Mouse (Mus musculus): ENCODE measurements around the gene Tgm5. TPM values are rescaled to one million over a fixed set of nuclear protein-coding genes. Genes with fewer than 3 reads are reported as not detected.

Gene Tgm5
- total and polyA plus RNA-seq, 3 experiments = not detected

GRCm38 (mm10) chr2:121009071-121009677, 76.5 kb downstream of the Tgm5 start:
- DNase-seq (ENCODE audit: extremely low read depth) = no peak
- TF ChIP-seq NELFE (IDR thresholded peaks at IDR 0.05; ENCODE audit: low read depth, low read length) (no peak), UBTF (IDR thresholded peaks at IDR 0.05; ENCODE audit: low read depth, low read length) (no peak), SIN3A (IDR thresholded peaks at IDR 0.05; ENCODE audit: low read length) (no peak), MYC (IDR thresholded peaks at IDR 0.05; ENCODE audit: low read depth, low read length) (no peak), TCF12 (IDR thresholded peaks at IDR 0.05; ENCODE audit: low read depth, low read length) (no peak), RAD21 (IDR thresholded peaks at IDR 0.05; ENCODE audit: low read depth, low read length) (no peak), E2F4 (IDR thresholded peaks at IDR 0.05; ENCODE audit: insufficient replicate concordance, low read depth, low read length) (no peak), ZMIZ1 (IDR thresholded peaks at IDR 0.05; ENCODE audit: low read depth, low read length) (no peak), KAT2A (IDR thresholded peaks at IDR 0.05; ENCODE audit: insufficient replicate concordance, low read length) (no peak), ZKSCAN1 (IDR thresholded peaks at IDR 0.05; ENCODE audit: borderline replicate concordance, low read depth, low read length) (no peak), POLR2A (IDR thresholded peaks at IDR 0.05; ENCODE audit: low read depth, low read length) (no peak), CTCF (conservative IDR thresholded peaks at IDR 0.05 in 1 of 2, IDR thresholded peaks at IDR 0.05 in 1 of 2; ENCODE audit: low read depth in 2 of 2, low read length in 2 of 2) (no peak), MAZ (IDR thresholded peaks at IDR 0.05; ENCODE audit: low read depth, low read length) (no peak), USF1 (IDR thresholded peaks at IDR 0.05; ENCODE audit: low read depth, low read length) (no peak), MAFK (IDR thresholded peaks at IDR 0.05; ENCODE audit: insufficient replicate concordance, low read length) (no peak), HCFC1 (IDR thresholded peaks at IDR 0.05; ENCODE audit: low read depth, low read length) (no peak)
- H3K4me1 ChIP-seq (ENCODE audit: control insufficient read depth in 1 of 2, insufficient read depth in 2 of 2) = peaks cover 2 to 17% of the 10 kb centered on the region in 2 experiments; a peak in 2 of 4 replicates
- in situ Hi-C loops (cut with MboI; ENCODE audit: low pct_ligation_motif_present, low pct_unique_long_range_greater_than_20kb, low sequenced_read_pairs) (no loop called here), dilution Hi-C loops (cut with MboI; ENCODE audit: extremely low pct_ligation_motif_present, extremely low pct_unique_long_range_greater_than_20kb, low sequenced_read_pairs) (no loop called here)
- H3K27me3 ChIP-seq (replicated peaks) = no peaks in the 10 kb centered on the region
- H3K9me3 ChIP-seq (replicated peaks; ENCODE audit: low read length) = no peaks in the 10 kb centered on the region
- H3K4me2 ChIP-seq (ENCODE audit: insufficient read depth, low read depth, poor library complexity, severe bottlenecking) = peak overlapping the region; percentile 96
- H3K79me2 ChIP-seq (replicated peaks; ENCODE audit: control insufficient read depth, extremely low read depth, insufficient read depth, poor library complexity, severe bottlenecking) = 0 out of 2 replicates have a peak, but pooled peaks cover 2% of the 10 kb centered on the region
- peak overlapping the region; percentile 29 for H3K9ac ChIP-seq (ENCODE audit: insufficient read depth, low read depth)
- H3K4me3 ChIP-seq (replicated peaks in 1 of 3; ENCODE audit: low read depth in 2 of 3, low read length in 2 of 3, poor library complexity in 1 of 3) = peak overlapping the region; percentile 70 to 91 (median 90)
- H3K27ac ChIP-seq (ENCODE audit: insufficient read depth, low read depth) = no peak overlapping the region
- H3K36me3 ChIP-seq (replicated peaks in 1 of 2; ENCODE audit: control insufficient read depth in 1 of 2, insufficient read depth in 1 of 2, low read length in 1 of 2) = peaks cover 15 to 38% of the 10 kb centered on the region in 2 experiments

- dilution Hi-C loops (cut with MboI; ENCODE audit: extremely low pct_ligation_motif_present, extremely low pct_unique_long_range_greater_than_20kb, low sequenced_read_pairs) = no loop called here
Measured at GRCm38 (mm10) chr2:121008664-121009007, 77.0 kb downstream of the Tgm5 start.

More at GRCm38 (mm10) chr2:121008664-121009007, 77.0 kb downstream of the Tgm5 start:
- Histone ChIP-seq H3K4me1 (ENCODE audit: control insufficient read depth in 1 of 2, insufficient read depth in 2 of 2) (peaks cover 2 to 14% of the 10 kb centered on the region in 2 experiments; a peak in 2 of 4 replicates), H3K36me3 (replicated peaks in 1 of 2; ENCODE audit: control insufficient read depth in 1 of 2, insufficient read depth in 1 of 2, low read length in 1 of 2) (peaks cover 13 to 35% of the 10 kb centered on the region in 2 experiments), H3K79me2 (replicated peaks; ENCODE audit: control insufficient read depth, extremely low read depth, insufficient read depth, poor library complexity, severe bottlenecking) (0 out of 2 replicates have a peak, but pooled peaks cover 2% of the 10 kb centered on the region), H3K4me3 (replicated peaks in 1 of 3; ENCODE audit: low read depth in 2 of 3, low read length in 2 of 3, poor library complexity in 1 of 3) (peak overlapping the region; percentile 70 to 91 (median 90)), H3K27me3 (replicated peaks) (no peaks in the 10 kb centered on the region), H3K9ac (ENCODE audit: insufficient read depth, low read depth) (peak overlapping the region; percentile 29), H3K9me3 (replicated peaks; ENCODE audit: low read length) (no peaks in the 10 kb centered on the region), H3K27ac (ENCODE audit: insufficient read depth, low read depth) (no peak overlapping the region), H3K4me2 (ENCODE audit: insufficient read depth, low read depth, poor library complexity, severe bottlenecking) (peak overlapping the region; percentile 96)
- in situ Hi-C loops (cut with MboI; ENCODE audit: low pct_ligation_motif_present, low pct_unique_long_range_greater_than_20kb, low sequenced_read_pairs) = no loop called here
- DNase-seq (ENCODE audit: extremely low read depth) = no peak
- TF ChIP-seq ELF1 (IDR thresholded peaks at IDR 0.05; ENCODE audit: low read depth, low read length) (no peak), POLR2AphosphoS2 (IDR thresholded peaks at IDR 0.05; ENCODE audit: low read depth, low read length) (no peak), SIN3A (IDR thresholded peaks at IDR 0.05; ENCODE audit: low read length) (no peak), SMC3 (IDR thresholded peaks at IDR 0.05; ENCODE audit: low read depth, low read length) (no peak), ZC3H11A (IDR thresholded peaks at IDR 0.05; ENCODE audit: low read depth, low read length) (no peak), MAZ (IDR thresholded peaks at IDR 0.05; ENCODE audit: low read depth, low read length) (no peak), MYC (IDR thresholded peaks at IDR 0.05; ENCODE audit: low read depth, low read length) (no peak), BHLHE40 (IDR thresholded peaks at IDR 0.05; ENCODE audit: low read depth, low read length) (no peak), CTCF (conservative IDR thresholded peaks at IDR 0.05 in 1 of 2, IDR thresholded peaks at IDR 0.05 in 1 of 2; ENCODE audit: low read depth in 2 of 2, low read length in 2 of 2) (no peak)
